Mouse (Mus musculus) liver, embryonic 12.5 days (tissue): ENCODE measurements around the gene Npw. TPM values are rescaled to one million over a fixed set of nuclear protein-coding genes. Genes with fewer than 3 reads are reported as not detected.

Source experiments
- ATAC-seq: fragments of 200-750 bp; cut with Nextera tagmentation; 2 replicates; pipeline ENCODE4 v1.8.0; 2017; ENCODE audit warnings: moderate number of reproducible peaks, mild to moderate bottlenecking, moderate library complexity
- H3K27ac ChIP-seq: fragments of 300-500 bp; sonication (generic); 2 replicates; pipeline ENCODE4 v1.5.1; 2016; ENCODE audit warnings: mild to moderate bottlenecking
- H3K27me3 ChIP-seq: fragments of 300-500 bp; sonication (generic); replicated peaks from 2 replicates; pipeline ENCODE4 v1.6.1; 2016; ENCODE audit warnings: mild to moderate bottlenecking, moderate library complexity
- H3K36me3 ChIP-seq: fragments of 300-500 bp; sonication (generic); 2 replicates; pipeline ENCODE4 v1.6.1; 2016; ENCODE audit warnings: mild to moderate bottlenecking, moderate library complexity
- H3K4me1 ChIP-seq: fragments of 300-500 bp; sonication (generic); 2 replicates; pipeline ENCODE4 v1.6.1; 2016
- H3K4me2 ChIP-seq: fragments of 300-500 bp; sonication (generic); 2 replicates; pipeline ENCODE4 v1.6.1; 2016; ENCODE audit warnings: mild to moderate bottlenecking, moderate library complexity
- H3K4me3 ChIP-seq: fragments of 300-500 bp; sonication (generic); 2 replicates; pipeline ENCODE4 v1.5.1; 2016; ENCODE audit warnings: mild to moderate bottlenecking, moderate library complexity
- H3K9ac ChIP-seq: fragments of 300-500 bp; sonication (generic); 2 replicates; pipeline ENCODE4 v1.6.1; 2016; ENCODE audit warnings: mild to moderate bottlenecking, moderate library complexity
- H3K9me3 ChIP-seq: fragments of 300-500 bp; sonication (generic); replicated peaks from 2 replicates; pipeline ENCODE4 v1.6.1; 2016; ENCODE audit warnings: mild to moderate bottlenecking, moderate library complexity
- WGBS: fragments of 180-500 bp; shearing (Covaris S2); methylation state at CpG from one replicate; pipeline ENCODE4 v1.1.7; 2016; ENCODE audit not compliant: insufficient replicate concordance; 5-methylcytosine and 5-hydroxymethylcytosine counted together
- polyA plus RNA-seq: library from polyadenylated mRNA; unstranded; fragments of >200 nt; fragmentation: Nextera tagmentation; extraction: Ambion mirVana; gene quantifications from 2 replicates; pipeline ENCODE4 v1.2.1, GENCODE M21; 2016

Gene Npw
- polyA plus RNA-seq, 1 experiment from 2014 or later, result 0.33 TPM

GRCm38 (mm10) chr17:24617561-24618194 is 40.6 kb downstream of the Npw start:
- ATAC-seq, result peak; percentile 95

GRCm38 (mm10) chr17:24610711-24611110 is 47.5 kb downstream of the Npw start:
- Histone ChIP-seq H3K9ac (peak overlapping the region; percentile 32; the same call in 1 of the 2 replicates), H3K27ac (peak overlapping the region; percentile 76), H3K9me3 (no peaks in the 10 kb centered on the region), H3K4me2 (peak overlapping the region; percentile 14), H3K36me3 (peaks cover 67% of the 10 kb centered on the region), H3K4me3 (no peak overlapping the region), H3K4me1 (peaks cover 44% of the 10 kb centered on the region), H3K27me3 (no peaks in the 10 kb centered on the region)
- peak; percentile 75 for ATAC-seq
- WGBS, result 22% methylated on average over 2 of the region's 2 CpGs

More at GRCm38 (mm10) chr17:24617561-24618194, 40.6 kb downstream of the Npw start:
- H3K4me1 ChIP-seq, result peaks cover 25% of the 10 kb centered on the region
- peak overlapping the region; percentile 49 for H3K4me2 ChIP-seq
- peak overlapping the region; percentile 49 for H3K9ac ChIP-seq
- H3K4me3 ChIP-seq, result 0 out of 2 replicates have a peak overlapping the region, but pooled peaks have one; percentile 4
- no peaks in the 10 kb centered on the region for H3K9me3 ChIP-seq
- WGBS, result 29% methylated on average over 14 of the region's 14 CpGs
- H3K36me3 ChIP-seq, result peaks cover 81% of the 10 kb centered on the region
- H3K27ac ChIP-seq, result peak overlapping the region; percentile 86
- no peaks in the 10 kb centered on the region for H3K27me3 ChIP-seq

DNA sequence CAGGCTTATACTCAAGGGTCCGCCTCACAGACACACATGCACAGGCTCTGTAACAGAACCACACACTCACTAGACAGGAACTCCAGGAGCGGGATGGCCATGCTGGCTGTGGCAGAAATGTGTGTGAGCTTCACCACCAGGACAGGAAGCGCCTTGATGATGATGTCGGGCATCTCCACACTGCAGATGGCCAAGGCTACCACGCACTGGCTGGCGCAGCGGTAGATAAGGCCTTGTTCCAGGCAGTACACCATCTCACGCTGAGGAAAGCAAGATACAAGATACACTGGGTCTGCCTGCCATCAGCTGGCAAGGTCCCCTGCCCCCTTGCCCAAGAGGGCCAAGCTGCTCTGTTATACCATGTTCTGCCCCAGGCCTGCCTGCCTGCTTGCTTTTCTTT is 49.4 kb downstream of the Npw start:
- Histone ChIP-seq H3K27me3 (no peaks in the 10 kb centered on the region), H3K36me3 (peaks cover 67% of the 10 kb centered on the region), H3K4me1 (peaks cover 61% of the 10 kb centered on the region), H3K4me3 (no peak overlapping the region), H3K27ac (peak overlapping the region; percentile 76), H3K9ac (peak overlapping the region; percentile 23), H3K4me2 (peak overlapping the region; percentile 40), H3K9me3 (no peaks in the 10 kb centered on the region)
- 42% methylated on average over 8 of the region's 8 CpGs for WGBS
- peak; percentile 87 for ATAC-seq

DNA sequence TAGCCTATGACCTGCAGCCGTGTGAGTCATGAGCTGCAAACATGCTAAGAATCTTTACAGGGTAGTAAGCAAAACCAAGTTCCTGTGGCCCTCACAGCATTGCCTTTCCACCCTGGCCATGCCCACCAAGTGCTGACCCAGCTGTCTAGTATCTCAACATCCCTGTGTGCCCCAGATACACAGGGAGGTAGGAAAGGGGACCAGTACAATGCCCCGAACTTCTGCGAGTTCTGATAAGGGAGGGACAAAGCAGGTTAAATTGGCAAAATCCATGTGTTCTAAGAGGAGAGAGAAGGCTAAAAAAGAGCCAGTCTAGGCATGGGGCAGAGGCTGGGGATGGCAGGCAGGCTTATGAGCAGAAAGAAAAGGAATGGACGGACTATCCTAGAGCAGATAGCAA is 49.9 kb downstream of the Npw start:
- peaks cover 64% of the 10 kb centered on the region for H3K36me3 ChIP-seq
- H3K4me2 ChIP-seq, result peak overlapping the region; percentile 40

More for the DNA sequence above, 49.9 kb downstream of the Npw start:
- H3K4me3 ChIP-seq, result no peak overlapping the region
- WGBS, result 49% methylated on average over 4 of the region's 4 CpGs
- ATAC-seq, result peak; percentile 55
- peaks cover 61% of the 10 kb centered on the region for H3K4me1 ChIP-seq
- no peaks in the 10 kb centered on the region for H3K27me3 ChIP-seq
- H3K9ac ChIP-seq, result peak overlapping the region; percentile 23; the same call in 1 of the 2 replicates
- H3K27ac ChIP-seq, result peak overlapping the region; percentile 76
- no peaks in the 10 kb centered on the region for H3K9me3 ChIP-seq

Other genes with a start within 250 kb of the Npw start
- 195 and 204 TPM in 2 replicates for gene Rnps1, start 243.9 kb downstream of the Npw start, polyA plus RNA-seq
- gene Eci1, start 231.8 kb downstream of the Npw start, polyA plus RNA-seq, result 92.1 and 100 TPM in 2 replicates
- gene Dnase1l2, start 215.4 kb downstream of the Npw start, polyA plus RNA-seq, result 0.70 and 0.96 TPM in 2 replicates
- gene E4f1, start 188.1 kb downstream of the Npw start, polyA plus RNA-seq, result 19.2 and 20.7 TPM in 2 replicates
- gene Pgp, start 188.1 kb downstream of the Npw start, polyA plus RNA-seq, result 99.5 and 101 TPM in 2 replicates
- gene Bricd5, start 184.6 kb downstream of the Npw start, polyA plus RNA-seq, result 0.18 TPM in 1 of 2 replicates, not detected in the other
- 17.2 and 19.4 TPM in 2 replicates for gene Mlst8, start 179.4 kb downstream of the Npw start, polyA plus RNA-seq
- gene Caskin1, start 169.9 kb downstream of the Npw start, polyA plus RNA-seq, result 0.14 and 0.32 TPM in 2 replicates
- gene Traf7, start 130.5 kb downstream of the Npw start, polyA plus RNA-seq, result 52.2 and 55.4 TPM in 2 replicates
- 1.3 and 1.9 TPM in 2 replicates for gene Rab26, start 124.2 kb downstream of the Npw start, polyA plus RNA-seq
- gene Pkd1, start 108.6 kb downstream of the Npw start, polyA plus RNA-seq, result 6.0 and 6.5 TPM in 2 replicates
- 30.8 and 35.0 TPM in 2 replicates for gene Tsc2, start 25.8 kb downstream of the Npw start, polyA plus RNA-seq
- 11.3 and 12.4 TPM in 2 replicates for gene Nthl1, start 25.8 kb downstream of the Npw start, polyA plus RNA-seq
- 14.6 and 15.2 TPM in 2 replicates for gene Slc9a3r2, start 8.1 kb downstream of the Npw start, polyA plus RNA-seq
- gene Zfp598, start 11.2 kb upstream of the Npw start, polyA plus RNA-seq, result 19.7 and 20.4 TPM in 2 replicates
- gene Syngr3, start 31.5 kb upstream of the Npw start, polyA plus RNA-seq, result 0.06 and 0.27 TPM in 2 replicates
- gene Gfer, start 37.7 kb upstream of the Npw start, polyA plus RNA-seq, result 51.4 and 52.5 TPM in 2 replicates
- 0.51 and 0.58 TPM in 2 replicates for gene Noxo1, start 37.8 kb upstream of the Npw start, polyA plus RNA-seq
- 65.4 and 71.8 TPM in 2 replicates for gene Tbl3, start 49.2 kb upstream of the Npw start, polyA plus RNA-seq
- 0.19 and 0.46 TPM in 2 replicates for gene Rnf151, start 59.6 kb upstream of the Npw start, polyA plus RNA-seq
- 1,444 and 1,454 TPM in 2 replicates for gene Rps2, start 59.7 kb upstream of the Npw start, polyA plus RNA-seq
- gene Ndufb10, start 66.0 kb upstream of the Npw start, polyA plus RNA-seq, result 233 and 239 TPM in 2 replicates
- gene Rpl3l, start 69.4 kb upstream of the Npw start, polyA plus RNA-seq, result not detected in 2 replicates
- gene Msrb1, start 78.2 kb upstream of the Npw start, polyA plus RNA-seq, result 20.8 and 21.6 TPM in 2 replicates
- not detected in 2 replicates for gene Hs3st6, start 94.5 kb upstream of the Npw start, polyA plus RNA-seq
- gene Meiob, start 145.8 kb upstream of the Npw start, polyA plus RNA-seq, result 1.5 TPM in 2 replicates
- gene Hagh, start 181.7 kb upstream of the Npw start, polyA plus RNA-seq, result 61.1 and 64.8 TPM in 2 replicates
- 34.2 and 34.6 TPM in 2 replicates for gene Fahd1, start 191.9 kb upstream of the Npw start, polyA plus RNA-seq
- 5.3 and 5.4 TPM in 2 replicates for gene Igfals, start 207.5 kb upstream of the Npw start, polyA plus RNA-seq
- gene Nubp2, start 227.9 kb upstream of the Npw start, polyA plus RNA-seq, result 97.7 and 108 TPM in 2 replicates
- gene Spsb3, start 228.2 kb upstream of the Npw start, polyA plus RNA-seq, result 37.5 and 40.0 TPM in 2 replicates
- 20.3 and 21.4 TPM in 2 replicates for gene Eme2, start 236.6 kb upstream of the Npw start, polyA plus RNA-seq
- 101 and 106 TPM in 2 replicates for gene Mrps34, start 236.7 kb upstream of the Npw start, polyA plus RNA-seq
- gene Nme3, start 238.0 kb upstream of the Npw start, polyA plus RNA-seq, result 67.9 and 68.8 TPM in 2 replicates